Mouse (Mus musculus): Measurements from ENCODE around the gene Arhgap10. TPM values are rescaled to one million over a fixed set of nuclear protein-coding genes. Genes with fewer than 3 reads are reported as not detected.

Arhgap10 gene
- total and polyA plus RNA-seq, 3 experiments = 2.7 to 5.9 (median 4.8) TPM

GRCm38 (mm10) chr8:77423850-77424249 is 93.9 kb downstream of the Arhgap10 start:
- Histone ChIP-seq H3K4me3 (replicated peaks in 1 of 3; ENCODE audit: low read depth in 2 of 3, low read length in 2 of 3, poor library complexity in 1 of 3) (no peak overlapping the region), H3K9me3 (replicated peaks; ENCODE audit: low read length) (no peaks in the 10 kb centered on the region), H3K4me2 (ENCODE audit: insufficient read depth, low read depth, poor library complexity, severe bottlenecking) (no peak overlapping the region), H3K79me2 (replicated peaks; ENCODE audit: control insufficient read depth, extremely low read depth, insufficient read depth, poor library complexity, severe bottlenecking) (no peaks in the 10 kb centered on the region), H3K36me3 (replicated peaks in 1 of 2; ENCODE audit: control insufficient read depth in 1 of 2, insufficient read depth in 1 of 2, low read length in 1 of 2) (no peaks in the 10 kb centered on the region), H3K27ac (ENCODE audit: insufficient read depth, low read depth) (no peak overlapping the region), H3K4me1 (ENCODE audit: control insufficient read depth in 1 of 2, insufficient read depth in 2 of 2) (peaks cover 4 to 21% of the 10 kb centered on the region in 2 experiments), H3K27me3 (replicated peaks) (no peaks in the 10 kb centered on the region), H3K9ac (ENCODE audit: insufficient read depth, low read depth) (no peak overlapping the region)
- no peak for DNase-seq (ENCODE audit: extremely low read depth)
- in situ Hi-C loops (cut with MboI; ENCODE audit: low pct_ligation_motif_present, low pct_unique_long_range_greater_than_20kb, low sequenced_read_pairs) = loop anchor here (10.0 kb wide), 1 partner anchor 101 kb away; no protein-coding TSS in a partner anchor
- TF ChIP-seq TCF12 (IDR thresholded peaks at IDR 0.05; ENCODE audit: low read depth, low read length) (0 out of 2 replicates have a peak, but pooled peaks have one; percentile 12), CTCF (conservative IDR thresholded peaks at IDR 0.05 in 1 of 2, IDR thresholded peaks at IDR 0.05 in 1 of 2; ENCODE audit: low read depth in 2 of 2, low read length in 2 of 2) (no peak)
- dilution Hi-C loops (cut with MboI; ENCODE audit: extremely low pct_ligation_motif_present, extremely low pct_unique_long_range_greater_than_20kb, low sequenced_read_pairs) = no loop called here

GRCm38 (mm10) chr8:77422632-77423252 is 95.0 kb downstream of the Arhgap10 start:
- no peaks in the 10 kb centered on the region for H3K79me2 ChIP-seq (replicated peaks; ENCODE audit: control insufficient read depth, extremely low read depth, insufficient read depth, poor library complexity, severe bottlenecking)
- peak overlapping the region; percentile 60; the same call in 1 of the 2 replicates for H3K9ac ChIP-seq (ENCODE audit: insufficient read depth, low read depth)
- H3K27me3 ChIP-seq (replicated peaks) = no peaks in the 10 kb centered on the region
- dilution Hi-C loops (cut with MboI; ENCODE audit: extremely low pct_ligation_motif_present, extremely low pct_unique_long_range_greater_than_20kb, low sequenced_read_pairs) (no loop called here), in situ Hi-C loops (cut with MboI; ENCODE audit: low pct_ligation_motif_present, low pct_unique_long_range_greater_than_20kb, low sequenced_read_pairs) (loop anchor here (10.0 kb wide), 1 partner anchor 102 kb away; no protein-coding TSS in a partner anchor)
- no peaks in the 10 kb centered on the region for H3K9me3 ChIP-seq (replicated peaks; ENCODE audit: low read length)
- peak overlapping the region; percentile 92 for H3K27ac ChIP-seq (ENCODE audit: insufficient read depth, low read depth)
- H3K4me3 ChIP-seq (replicated peaks in 1 of 3; ENCODE audit: low read depth in 2 of 3, low read length in 2 of 3, poor library complexity in 1 of 3) = peak overlapping the region in 2 of 3 experiments; percentile 20 to 65
- peak; percentile 87 for DNase-seq (ENCODE audit: extremely low read depth)
- H3K36me3 ChIP-seq (replicated peaks in 1 of 2; ENCODE audit: control insufficient read depth in 1 of 2, insufficient read depth in 1 of 2, low read length in 1 of 2) = no peaks in the 10 kb centered on the region
- H3K4me2 ChIP-seq (ENCODE audit: insufficient read depth, low read depth, poor library complexity, severe bottlenecking) = peak overlapping the region; percentile 87
- H3K4me1 ChIP-seq (ENCODE audit: control insufficient read depth in 1 of 2, insufficient read depth in 2 of 2) = peaks cover 4 to 21% of the 10 kb centered on the region in 2 experiments
- no peak for TF ChIP-seq USF1 (IDR thresholded peaks at IDR 0.05; ENCODE audit: low read depth, low read length)
- peak; percentile 66; the same call in 1 of the 2 replicates for TF ChIP-seq MXI1 (IDR thresholded peaks at IDR 0.05; ENCODE audit: low read depth, low read length)
- peak in 1 of 2 experiments; percentile 13; a peak in 1 of 4 replicates for TF ChIP-seq CTCF (conservative IDR thresholded peaks at IDR 0.05 in 1 of 2, IDR thresholded peaks at IDR 0.05 in 1 of 2; ENCODE audit: low read depth in 2 of 2, low read length in 2 of 2)
- TF ChIP-seq TCF12 (IDR thresholded peaks at IDR 0.05; ENCODE audit: low read depth, low read length) = peak; percentile 89
- TF ChIP-seq MAZ (IDR thresholded peaks at IDR 0.05; ENCODE audit: low read depth, low read length) = peak; percentile 66
- TF ChIP-seq UBTF (IDR thresholded peaks at IDR 0.05; ENCODE audit: low read depth, low read length) = no peak
- TF ChIP-seq NRF1 (IDR thresholded peaks at IDR 0.05; ENCODE audit: low read depth, low read length) = no peak
- TF ChIP-seq TBP (conservative IDR thresholded peaks at IDR 0.05; ENCODE audit: low read depth, low read length) = peak; percentile 88
- TF ChIP-seq MAFK (IDR thresholded peaks at IDR 0.05; ENCODE audit: insufficient replicate concordance, low read length) = peak; percentile 80; the same call in 1 of the 2 replicates
- TF ChIP-seq EP300 (IDR thresholded peaks at IDR 0.05; ENCODE audit: low read length) = peak; percentile 97
- TF ChIP-seq ZMIZ1 (IDR thresholded peaks at IDR 0.05; ENCODE audit: low read depth, low read length) = no peak
- TF ChIP-seq JUN (IDR thresholded peaks at IDR 0.05; ENCODE audit: insufficient read depth, low read depth, low read length) = peak; percentile 81
- peak; percentile 34 for TF ChIP-seq SMC3 (IDR thresholded peaks at IDR 0.05; ENCODE audit: low read depth, low read length)
- peak; percentile 91 for TF ChIP-seq ETS1 (conservative IDR thresholded peaks at IDR 0.05; ENCODE audit: low read depth, low read length)
- no peak for TF ChIP-seq NELFE (IDR thresholded peaks at IDR 0.05; ENCODE audit: low read depth, low read length)
- TF ChIP-seq PAX5 (IDR thresholded peaks at IDR 0.05; ENCODE audit: low read length) = no peak
- no peak for TF ChIP-seq ZKSCAN1 (IDR thresholded peaks at IDR 0.05; ENCODE audit: borderline replicate concordance, low read depth, low read length)
- peak; percentile 90 for TF ChIP-seq RCOR1 (conservative IDR thresholded peaks at IDR 0.05; ENCODE audit: low read depth, low read length)
- 0 out of 2 replicates have a peak, but pooled peaks have one; percentile 25 for TF ChIP-seq ZNF384 (IDR thresholded peaks at IDR 0.05; ENCODE audit: low read depth, low read length)
- TF ChIP-seq USF2 (conservative IDR thresholded peaks at IDR 0.05; ENCODE audit: low read depth, low read length) = no peak
- TF ChIP-seq ELF1 (IDR thresholded peaks at IDR 0.05; ENCODE audit: low read depth, low read length) = no peak
- peak; percentile 44; the same call in 1 of the 2 replicates for TF ChIP-seq POLR2A (IDR thresholded peaks at IDR 0.05; ENCODE audit: low read depth, low read length)
- TF ChIP-seq MEF2A (IDR thresholded peaks at IDR 0.05; ENCODE audit: borderline replicate concordance, low read depth, low read length) = peak; percentile 81; the same call in 1 of the 2 replicates
- TF ChIP-seq RAD21 (IDR thresholded peaks at IDR 0.05; ENCODE audit: low read depth, low read length) = peak; percentile 17
- peak; percentile 81 for TF ChIP-seq BHLHE40 (IDR thresholded peaks at IDR 0.05; ENCODE audit: low read depth, low read length)
- TF ChIP-seq SIN3A (IDR thresholded peaks at IDR 0.05; ENCODE audit: low read length) = peak; percentile 80; the same call in 1 of the 2 replicates
- TF ChIP-seq POLR2AphosphoS2 (IDR thresholded peaks at IDR 0.05; ENCODE audit: low read depth, low read length) = no peak
- peak; percentile 65; the same call in 1 of the 2 replicates for TF ChIP-seq CHD2 (IDR thresholded peaks at IDR 0.05; ENCODE audit: low read length)
- no peak for TF ChIP-seq KAT2A (IDR thresholded peaks at IDR 0.05; ENCODE audit: insufficient replicate concordance, low read length)
- peak; percentile 84 for TF ChIP-seq JUND (conservative IDR thresholded peaks at IDR 0.05; ENCODE audit: low read depth, low read length)
- peak; percentile 97 for TF ChIP-seq IRF4 (IDR thresholded peaks at IDR 0.05; ENCODE audit: low read depth, low read length)

Data from CH12.LX (cell line).